Mouse (Mus musculus) cortical plate, adult 2 months (tissue): ENCODE measurements around the gene Bicd2.

Experiments used
- CTCF ChIP-seq: fragments of 200-500 bp; IDR thresholded peaks from 2 replicates; pipeline ENCODE4 v1.5.1; 2011; ENCODE audit warnings: mild to moderate bottlenecking, control low read depth, low read length; ENCODE audit not compliant: insufficient read depth; ENCODE audit errors: extremely low read depth
- POLR2A ChIP-seq: fragments of 200-500 bp; IDR thresholded peaks from 2 replicates; pipeline ENCODE4 v1.6.1; 2011; ENCODE audit warnings: mild to moderate bottlenecking, low read length, control low read depth; ENCODE audit not compliant: insufficient read depth; ENCODE audit errors: extremely low read depth

DNA sequence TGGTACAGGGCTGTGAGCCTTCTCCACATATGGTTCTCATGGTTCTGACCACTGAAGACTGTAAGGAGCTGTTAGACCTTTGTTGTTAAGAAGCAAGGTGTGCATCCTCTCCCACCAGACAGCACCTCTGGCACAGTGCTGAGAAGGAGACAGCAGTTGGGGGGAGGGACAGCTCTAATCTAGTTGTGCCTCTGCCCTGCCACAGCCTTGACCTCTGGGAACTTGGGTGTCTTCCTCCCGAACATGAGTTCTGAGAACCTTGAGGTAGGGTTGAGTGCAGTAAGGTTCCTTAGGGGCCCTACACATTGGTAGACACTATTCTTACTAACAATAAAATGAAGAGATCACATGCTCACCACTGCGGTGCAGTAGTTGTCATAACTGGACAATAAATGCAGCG is 16.8 kb downstream of the Bicd2 start:
- TF ChIP-seq POLR2A, result no peak
- no peak for TF ChIP-seq CTCF
